Mouse (Mus musculus): Measurements from ENCODE around the gene Plk2.
"Not testable (repeated sequence)": the region's sequence is repeated elsewhere in the genome, so short reads cannot be mapped to it uniquely, and the experiment has no call there.

Plk2 gene

GRCm38 (mm10) chr13:110398513-110399270 is 3.8 kb downstream of the Plk2 start:
- in situ Hi-C loops (cut with MboI; ENCODE audit: low pct_unique_long_range_greater_than_20kb in 1 of 2, low sequenced_read_pairs in 2 of 2, unreplicated experiment in 1 of 2), result loop anchor here (5.0 to 10.0 kb wide), 2 partner anchors 569 to 836 kb away; no protein-coding TSS in a partner anchor

DNA sequence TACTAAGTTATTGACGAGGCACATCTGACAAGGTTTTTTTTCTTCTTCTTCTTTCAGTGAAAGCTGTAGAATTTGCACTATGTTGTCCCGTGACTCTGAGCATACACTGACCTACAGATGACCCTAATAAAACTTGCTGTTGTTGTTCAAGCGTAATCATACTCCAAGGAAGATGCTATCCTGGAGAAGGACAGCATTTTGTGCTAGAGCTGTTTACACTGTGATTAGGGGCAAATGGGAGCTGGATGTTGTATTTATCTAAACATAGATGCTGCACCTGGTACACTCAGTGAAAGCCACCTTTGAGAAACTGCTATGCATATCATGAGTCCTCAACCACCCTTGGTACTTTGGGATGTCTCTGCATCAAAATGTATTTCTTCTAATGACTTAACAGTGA is 6.6 kb downstream of the Plk2 start:
- in situ Hi-C loops (cut with MboI; ENCODE audit: low pct_unique_long_range_greater_than_20kb in 1 of 2, low sequenced_read_pairs in 2 of 2, unreplicated experiment in 1 of 2), result no loop called here

- in situ Hi-C loops (cut with MboI; ENCODE audit: low pct_unique_long_range_greater_than_20kb in 1 of 2, low sequenced_read_pairs in 2 of 2, unreplicated experiment in 1 of 2), result no loop called here
Observed at GRCm38 (mm10) chr13:110401877-110402276, 7.0 kb downstream of the Plk2 start.

DNA sequence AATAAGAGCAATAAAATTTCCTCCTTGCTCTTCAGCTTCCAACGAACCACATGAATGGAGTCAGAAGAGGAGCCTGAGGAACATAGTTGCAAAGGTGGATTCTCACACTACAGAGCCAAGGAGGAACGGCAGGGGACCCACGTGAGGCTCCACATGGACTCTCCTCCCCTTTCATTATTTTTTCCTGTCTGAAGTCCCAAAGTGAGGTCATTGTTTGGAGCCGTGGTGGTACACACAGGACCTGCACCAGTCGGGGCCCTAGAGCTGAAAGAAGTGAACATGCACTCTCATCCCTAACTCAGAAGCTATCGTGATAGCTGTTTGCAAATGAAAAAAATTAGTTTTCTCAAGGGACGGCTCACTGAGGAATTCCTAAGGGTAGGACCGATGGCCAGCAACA is 9.2 kb downstream of the Plk2 start:
- in situ Hi-C loops (cut with MboI; ENCODE audit: low pct_unique_long_range_greater_than_20kb in 1 of 2, low sequenced_read_pairs in 2 of 2, unreplicated experiment in 1 of 2), result no loop called here

DNA sequence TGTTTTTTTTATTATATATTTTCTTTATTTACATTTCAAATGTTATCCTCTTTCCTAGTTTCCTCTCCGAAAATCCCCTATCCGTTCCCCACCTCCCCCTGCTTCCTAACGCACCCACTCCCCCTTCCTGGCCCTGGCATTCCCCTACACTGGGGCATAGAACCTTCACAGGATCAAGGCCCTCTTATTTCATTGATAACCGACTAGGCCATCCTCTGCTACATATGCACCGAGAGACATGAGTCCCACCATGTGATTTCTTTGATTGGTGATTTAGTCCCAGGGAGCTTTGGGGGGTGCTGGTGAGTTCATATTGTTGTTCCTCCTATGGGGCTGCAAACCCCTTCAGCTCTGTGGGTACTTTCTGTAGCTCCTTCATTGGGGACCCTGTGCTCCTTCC is 9.8 kb downstream of the Plk2 start:
- in situ Hi-C loops (cut with MboI; ENCODE audit: low pct_unique_long_range_greater_than_20kb in 1 of 2, low sequenced_read_pairs in 2 of 2, unreplicated experiment in 1 of 2), result not testable (repeated sequence)

- in situ Hi-C loops (cut with MboI; ENCODE audit: low pct_unique_long_range_greater_than_20kb in 1 of 2, low sequenced_read_pairs in 2 of 2, unreplicated experiment in 1 of 2), result no loop called here
Observed at GRCm38 (mm10) chr13:110406152-110406551, 11.3 kb downstream of the Plk2 start.

DNA sequence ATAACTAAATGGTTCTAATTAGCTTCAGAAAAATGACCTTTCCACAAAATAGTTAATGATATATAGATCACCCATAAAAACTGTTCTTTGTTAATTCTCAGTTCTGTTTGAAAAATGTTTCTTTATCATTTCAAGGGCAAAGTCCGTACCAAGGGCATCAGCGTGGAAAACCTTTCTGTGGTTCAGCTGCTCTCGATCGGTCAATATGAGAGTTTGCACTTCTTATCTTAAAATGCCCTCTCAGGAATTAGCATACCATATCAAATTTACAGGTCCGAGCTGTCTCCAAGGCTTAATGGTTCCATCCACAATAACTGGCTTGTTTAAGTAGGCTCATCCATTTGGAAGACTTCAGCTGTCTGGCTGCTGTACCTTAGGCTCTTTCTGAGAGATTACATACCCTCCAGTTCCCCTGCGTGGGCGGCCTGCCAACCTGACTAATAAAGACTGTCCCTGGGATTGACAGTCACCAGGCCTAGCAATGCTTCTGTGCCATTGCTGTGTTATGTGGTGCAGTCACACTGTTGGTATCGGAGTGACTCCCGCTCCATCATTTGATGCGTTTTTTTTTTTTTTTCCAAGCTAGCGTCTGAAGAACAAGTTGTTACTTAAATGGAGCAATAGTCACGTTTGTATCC is 17.8 kb downstream of the Plk2 start:
- in situ Hi-C loops (cut with MboI; ENCODE audit: low pct_unique_long_range_greater_than_20kb in 1 of 2, low sequenced_read_pairs in 2 of 2, unreplicated experiment in 1 of 2), result no loop called here

GRCm38 (mm10) chr13:110418656-110419055 is 23.8 kb downstream of the Plk2 start:
- in situ Hi-C loops (cut with MboI; ENCODE audit: low pct_unique_long_range_greater_than_20kb in 1 of 2, low sequenced_read_pairs in 2 of 2, unreplicated experiment in 1 of 2), result no loop called here

DNA sequence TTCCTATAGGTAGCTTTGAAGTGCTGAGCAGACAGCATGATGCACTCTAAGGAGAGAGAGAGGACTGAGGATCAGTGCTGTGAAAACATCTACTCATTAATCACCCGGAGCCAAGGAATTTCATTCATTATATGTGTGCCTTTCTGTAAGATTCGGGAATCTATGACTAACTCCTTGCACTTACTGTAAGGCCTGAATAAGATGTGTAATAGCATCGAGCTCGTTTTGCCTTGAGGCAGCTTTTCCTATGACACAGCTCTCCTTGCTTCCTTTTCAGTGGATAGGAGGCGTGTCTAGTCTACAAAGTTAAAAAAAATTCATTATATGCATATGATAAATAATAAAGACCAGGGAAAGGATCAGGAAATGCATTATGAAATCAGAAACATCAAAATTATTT is 24.8 kb downstream of the Plk2 start:
- in situ Hi-C loops (cut with MboI; ENCODE audit: low pct_unique_long_range_greater_than_20kb in 1 of 2, low sequenced_read_pairs in 2 of 2, unreplicated experiment in 1 of 2), result no loop called here

DNA sequence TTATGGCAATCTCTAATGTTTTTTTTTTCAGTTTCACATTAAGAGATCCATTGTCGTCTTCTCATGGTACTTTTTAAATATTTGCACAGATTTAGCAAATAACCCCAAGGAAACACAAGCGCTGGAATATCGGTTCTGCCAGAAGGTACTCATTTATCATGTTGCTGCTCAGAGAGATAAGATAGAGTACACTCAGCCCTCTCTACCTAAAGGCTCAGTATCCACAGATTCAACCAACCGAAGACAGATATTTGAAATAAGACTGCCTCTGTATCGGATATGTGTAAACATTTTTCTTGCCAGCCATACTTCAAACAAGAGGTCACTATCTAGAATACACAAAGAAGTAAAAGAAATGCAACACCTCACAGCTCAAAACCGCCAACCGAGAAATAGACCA is 27.6 kb downstream of the Plk2 start:
- in situ Hi-C loops (cut with MboI; ENCODE audit: low pct_unique_long_range_greater_than_20kb in 1 of 2, low sequenced_read_pairs in 2 of 2, unreplicated experiment in 1 of 2), result no loop called here

DNA sequence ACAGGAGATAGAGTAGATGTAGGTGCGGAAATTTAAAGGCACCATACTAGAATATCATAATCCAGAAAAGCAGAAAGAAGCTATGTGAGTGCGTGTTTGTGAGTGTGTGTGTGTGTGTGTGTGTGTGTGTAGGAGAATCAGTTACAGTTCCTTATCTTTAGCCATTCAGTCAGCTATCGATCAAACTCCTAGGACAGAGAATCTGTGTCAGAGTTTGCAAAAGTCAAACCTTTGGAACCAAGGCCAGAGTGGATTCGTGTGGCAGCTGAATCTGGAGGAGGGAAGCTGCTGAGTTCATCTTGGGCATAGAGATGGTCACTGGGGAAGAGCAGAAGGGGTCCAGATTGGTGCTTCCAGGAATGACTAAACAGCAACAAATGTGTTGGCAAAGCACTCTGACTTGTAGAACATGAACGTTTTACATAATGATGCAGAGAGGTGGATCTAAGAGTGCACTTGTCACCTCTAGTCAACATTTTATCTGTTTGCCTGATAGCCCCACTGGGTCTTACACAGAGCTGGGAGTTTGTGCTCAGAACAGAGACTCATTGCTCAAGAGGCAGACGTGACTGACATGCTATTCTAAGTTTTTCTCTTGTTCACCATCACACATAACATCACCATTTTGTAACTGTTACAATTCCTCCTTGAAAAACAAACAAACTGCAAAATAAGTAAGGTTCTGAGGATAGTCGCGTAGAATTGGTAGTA is 30.8 kb downstream of the Plk2 start:
- in situ Hi-C loops (cut with MboI; ENCODE audit: low pct_unique_long_range_greater_than_20kb in 1 of 2, low sequenced_read_pairs in 2 of 2, unreplicated experiment in 1 of 2), result no loop called here

DNA sequence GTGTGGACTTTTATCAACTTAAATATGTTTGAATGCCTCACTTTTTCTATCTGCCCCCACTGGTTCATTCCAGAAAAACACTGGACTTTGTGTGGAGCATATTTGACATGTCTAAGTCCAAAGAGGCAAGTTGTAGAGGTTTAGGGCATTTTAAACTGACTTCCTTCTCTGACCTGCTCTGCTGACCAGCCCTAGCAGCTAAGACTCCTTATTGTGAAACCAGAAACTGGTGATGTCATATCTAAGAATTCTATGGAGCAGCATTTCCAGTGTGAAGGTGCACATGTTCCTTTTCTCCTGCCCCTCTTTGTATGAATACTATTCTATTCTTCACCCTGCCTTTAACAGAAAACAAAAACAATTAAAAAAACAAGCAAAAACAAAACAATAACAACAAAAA is 36.5 kb downstream of the Plk2 start:
- in situ Hi-C loops (cut with MboI; ENCODE audit: low pct_unique_long_range_greater_than_20kb in 1 of 2, low sequenced_read_pairs in 2 of 2, unreplicated experiment in 1 of 2), result no loop called here

GRCm38 (mm10) chr13:110432062-110432566 is 37.3 kb downstream of the Plk2 start:
- in situ Hi-C loops (cut with MboI; ENCODE audit: low pct_unique_long_range_greater_than_20kb in 1 of 2, low sequenced_read_pairs in 2 of 2, unreplicated experiment in 1 of 2), result no loop called here

DNA sequence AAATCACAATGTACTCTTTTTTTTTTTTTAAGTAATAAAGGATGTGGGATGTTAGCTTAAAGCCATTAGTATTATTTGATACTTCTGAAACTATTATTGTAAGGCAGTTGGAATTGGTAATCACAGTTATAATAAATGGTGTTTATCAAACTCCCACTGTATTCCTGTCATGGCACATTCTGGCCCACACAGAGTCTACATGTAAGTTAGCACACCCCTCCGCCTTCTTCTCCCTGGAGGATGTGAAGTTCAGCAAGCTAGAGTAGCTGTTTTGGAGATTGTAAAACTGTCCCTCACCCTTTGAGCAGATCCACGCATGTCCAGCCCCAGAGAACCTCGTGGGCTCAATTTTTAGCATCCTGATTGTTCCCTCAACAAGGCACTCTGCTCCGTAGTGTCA is 37.8 kb downstream of the Plk2 start:
- in situ Hi-C loops (cut with MboI; ENCODE audit: low pct_unique_long_range_greater_than_20kb in 1 of 2, low sequenced_read_pairs in 2 of 2, unreplicated experiment in 1 of 2), result no loop called here

- in situ Hi-C loops (cut with MboI; ENCODE audit: low pct_unique_long_range_greater_than_20kb in 1 of 2, low sequenced_read_pairs in 2 of 2, unreplicated experiment in 1 of 2), result no loop called here
Observed at GRCm38 (mm10) chr13:110436692-110437091, 41.8 kb downstream of the Plk2 start.

GRCm38 (mm10) chr13:110438624-110439023 is 43.8 kb downstream of the Plk2 start:
- in situ Hi-C loops (cut with MboI; ENCODE audit: low pct_unique_long_range_greater_than_20kb in 1 of 2, low sequenced_read_pairs in 2 of 2, unreplicated experiment in 1 of 2), result no loop called here

DNA sequence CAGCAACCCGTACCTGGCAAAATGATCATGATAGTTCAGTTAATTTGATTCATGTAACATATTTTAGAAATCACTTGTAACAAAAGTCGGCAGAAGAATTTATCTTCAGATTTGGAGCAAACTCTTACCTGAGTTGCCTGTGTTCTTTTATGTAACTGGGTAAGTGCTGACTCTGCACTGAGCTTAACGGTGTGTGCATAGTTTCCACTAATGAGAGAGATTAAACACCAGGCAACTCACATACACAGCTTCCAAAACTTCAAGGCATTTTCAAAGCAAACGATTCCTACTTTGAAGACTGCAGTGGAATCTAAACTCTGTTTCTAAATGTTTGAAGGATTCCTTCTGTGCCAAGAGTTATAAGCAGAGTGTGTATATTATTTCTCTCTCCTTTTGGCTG is 49.5 kb downstream of the Plk2 start:
- in situ Hi-C loops (cut with MboI; ENCODE audit: low pct_unique_long_range_greater_than_20kb in 1 of 2, low sequenced_read_pairs in 2 of 2, unreplicated experiment in 1 of 2), result no loop called here

DNA sequence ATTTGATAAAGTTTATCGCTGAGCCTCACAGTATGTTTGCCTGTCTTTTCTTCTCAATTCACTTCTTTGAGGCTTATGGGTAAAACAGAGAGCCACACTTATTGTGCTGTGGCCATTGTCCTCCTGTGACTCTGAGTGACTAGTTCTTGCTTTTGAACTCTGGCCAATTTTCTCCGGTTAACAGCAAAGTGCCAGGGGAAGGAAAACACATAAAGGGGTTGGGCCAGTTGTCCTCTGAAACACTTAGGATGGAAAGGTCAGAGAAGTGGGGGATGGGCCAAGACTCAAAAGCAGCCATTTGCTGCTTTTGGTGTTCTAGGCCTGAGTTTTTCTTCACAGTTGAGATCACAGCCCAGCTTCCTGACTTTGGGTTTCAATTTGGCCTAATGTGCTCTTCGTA is 50.0 kb downstream of the Plk2 start:
- in situ Hi-C loops (cut with MboI; ENCODE audit: low pct_unique_long_range_greater_than_20kb in 1 of 2, low sequenced_read_pairs in 2 of 2, unreplicated experiment in 1 of 2), result no loop called here

GRCm38 (mm10) chr13:110446434-110446833 is 51.6 kb downstream of the Plk2 start:
- in situ Hi-C loops (cut with MboI; ENCODE audit: low pct_unique_long_range_greater_than_20kb in 1 of 2, low sequenced_read_pairs in 2 of 2, unreplicated experiment in 1 of 2), result no loop called here

Measured in mouse embryonic stem cell (cell line).